Mouse (Mus musculus): Measurements from ENCODE around the gene Gm20661.

Gene Gm20661

GRCm38 (mm10) chr9:107982681-107983346 lies at the start of gene Gm20661:
Gm20661 (plus strand) TSS chr9:107983058.
- DNase-seq (ENCODE audit: low spot score), result peak; percentile 56

GRCm38 (mm10) chr9:107934146-107934545 lies 48.7 kb upstream of the Gm20661 start:
- no peak for DNase-seq (ENCODE audit: low spot score)

GRCm38 (mm10) chr9:107935374-107935773 lies 47.5 kb upstream of the Gm20661 start, which contains the start of gene Camkv:
Camkv (plus strand) TSS chr9:107935674.
- no peak for DNase-seq (ENCODE audit: low spot score)

GRCm38 (mm10) chr9:107935790-107936214 lies 47.1 kb upstream of the Gm20661 start:
- no peak for DNase-seq (ENCODE audit: low spot score)

GRCm38 (mm10) chr9:107936215-107936822 lies 46.5 kb upstream of the Gm20661 start:
- DNase-seq (ENCODE audit: low spot score), result no peak

GRCm38 (mm10) chr9:107936831-107937230 lies 46.0 kb upstream of the Gm20661 start:
- no peak for DNase-seq (ENCODE audit: low spot score)

GRCm38 (mm10) chr9:107947241-107948194 lies 35.3 kb upstream of the Gm20661 start:
- peak; percentile 33 for DNase-seq (ENCODE audit: low spot score)

- DNase-seq (ENCODE audit: low spot score), result no peak
Observed at GRCm38 (mm10) chr9:107949184-107949921, 33.5 kb upstream of the Gm20661 start.

GRCm38 (mm10) chr9:107949922-107950235 lies 33.0 kb upstream of the Gm20661 start, which contains the start of gene Traip:
Traip (plus strand) TSS chr9:107950136.
- no peak for DNase-seq (ENCODE audit: low spot score)

GRCm38 (mm10) chr9:107950460-107951355 lies 32.1 kb upstream of the Gm20661 start:
- DNase-seq (ENCODE audit: low spot score), result peak; percentile 81

- no peak for DNase-seq (ENCODE audit: low spot score)
Observed at GRCm38 (mm10) chr9:107955613-107956289, 27.1 kb upstream of the Gm20661 start.

GRCm38 (mm10) chr9:107957141-107957540 lies 25.7 kb upstream of the Gm20661 start:
- DNase-seq (ENCODE audit: low spot score), result no peak

GRCm38 (mm10) chr9:107959896-107960295 lies 23.0 kb upstream of the Gm20661 start:
- no peak for DNase-seq (ENCODE audit: low spot score)

GRCm38 (mm10) chr9:107960928-107961327 lies 21.9 kb upstream of the Gm20661 start:
- no peak for DNase-seq (ENCODE audit: low spot score)

- DNase-seq (ENCODE audit: low spot score), result no peak
Observed at GRCm38 (mm10) chr9:107961351-107961762, 21.5 kb upstream of the Gm20661 start.

GRCm38 (mm10) chr9:107961881-107962280 lies 21.0 kb upstream of the Gm20661 start:
- no peak for DNase-seq (ENCODE audit: low spot score)

GRCm38 (mm10) chr9:107962916-107963315 lies 19.9 kb upstream of the Gm20661 start:
- DNase-seq (ENCODE audit: low spot score), result no peak

- peak; percentile 59 for DNase-seq (ENCODE audit: low spot score)
Observed at GRCm38 (mm10) chr9:107963700-107964099, 19.2 kb upstream of the Gm20661 start.

GRCm38 (mm10) chr9:107964681-107965080 lies 18.2 kb upstream of the Gm20661 start:
- DNase-seq (ENCODE audit: low spot score), result no peak

GRCm38 (mm10) chr9:107966676-107967075 lies 16.2 kb upstream of the Gm20661 start:
- no peak for DNase-seq (ENCODE audit: low spot score)

Data from spleen, adult 12 weeks (tissue).